Mouse (Mus musculus): ENCODE measurements at regions not wholly inside any gene's neighbourhood (a gene's known extent, or its start where the extent isn't known, plus 50 kb on each side); places are given as distances from the start of the nearest gene placed in this dataset.

DNA sequence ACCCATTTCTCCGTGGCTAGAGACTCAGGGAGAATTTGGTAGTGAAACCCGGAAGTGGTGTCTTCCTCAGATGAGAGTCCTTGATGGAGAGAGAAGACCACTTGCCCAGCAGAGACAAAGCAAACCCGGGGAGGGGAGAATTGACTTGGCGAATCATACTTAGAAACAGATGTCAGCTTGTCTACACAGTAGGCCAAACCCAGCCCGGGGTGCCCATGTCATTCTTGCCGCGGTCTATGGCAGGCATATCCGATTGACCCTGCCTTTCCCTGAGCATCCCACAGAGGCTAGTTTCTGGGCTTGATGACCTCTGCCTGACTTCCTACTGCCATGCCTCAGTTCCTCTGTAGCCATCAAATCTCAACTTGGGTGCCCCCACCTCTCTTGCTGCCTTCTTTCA, 226.4 kb upstream of the Tprg start:
- H3K27me3 ChIP-seq (replicated peaks), result 0 out of 2 replicates have a peak, but pooled peaks cover 2% of the 10 kb centered on the region
- no peaks in the 10 kb centered on the region for H3K9me3 ChIP-seq
- H3K36me3 ChIP-seq, result no peaks in the 10 kb centered on the region
- H3K4me1 ChIP-seq (replicated peaks), result peaks cover 9% of the 10 kb centered on the region
- no peak overlapping the region for H3K4me3 ChIP-seq (replicated peaks)
- WGBS, result 87% methylated on average over 8 of the region's 8 CpGs
- H3K9ac ChIP-seq, result no peak overlapping the region
- no peak for ATAC-seq
- H3K4me2 ChIP-seq (replicated peaks), result peak overlapping the region; percentile 67; the same call in 1 of the 2 replicates
- H3K27ac ChIP-seq, result no peak overlapping the region

- no peak overlapping the region for H3K9ac ChIP-seq
- 53% methylated on average over 4 of the region's 4 CpGs for WGBS
- H3K9me3 ChIP-seq, result no peaks in the 10 kb centered on the region
- H3K4me2 ChIP-seq (replicated peaks), result no peak overlapping the region
- H3K27ac ChIP-seq, result no peak overlapping the region
- H3K36me3 ChIP-seq, result no peaks in the 10 kb centered on the region
- H3K4me1 ChIP-seq (replicated peaks), result peaks cover 15% of the 10 kb centered on the region
- H3K27me3 ChIP-seq (replicated peaks), result 0 out of 2 replicates have a peak, but pooled peaks cover 2% of the 10 kb centered on the region
- ATAC-seq, result no peak
- no peak overlapping the region for H3K4me3 ChIP-seq (replicated peaks)
Measured at GRCm38 (mm10) chr16:25061631-25062030, 225.0 kb upstream of the Tprg start.

DNA sequence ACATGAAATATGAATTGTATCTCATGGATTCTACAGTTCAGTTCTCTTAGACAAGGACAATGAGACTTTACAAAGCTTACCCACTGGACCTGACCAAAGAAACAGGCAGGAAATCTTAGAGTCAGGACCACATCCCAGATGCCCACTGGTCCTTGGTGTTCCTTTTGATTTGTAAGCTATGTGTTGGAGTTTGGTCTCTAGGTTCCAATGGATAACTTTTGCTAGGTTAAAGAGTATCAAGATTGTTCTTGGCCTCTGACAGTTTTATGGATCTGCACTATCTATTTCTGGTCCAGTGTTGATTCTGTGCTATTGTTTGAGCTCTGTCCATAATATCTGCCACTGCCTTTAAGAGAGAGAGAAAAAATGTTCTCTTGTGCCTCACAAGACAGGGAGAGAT, 222.6 kb upstream of the Tprg start:
- no peak for ATAC-seq
- no peak overlapping the region for H3K4me2 ChIP-seq (replicated peaks)
- H3K4me3 ChIP-seq (replicated peaks), result no peak overlapping the region
- no peaks in the 10 kb centered on the region for H3K9me3 ChIP-seq
- H3K27ac ChIP-seq, result no peak overlapping the region
- H3K9ac ChIP-seq, result no peak overlapping the region
- H3K27me3 ChIP-seq (replicated peaks), result 0 out of 2 replicates have a peak, but pooled peaks cover 2% of the 10 kb centered on the region
- no peaks in the 10 kb centered on the region for H3K36me3 ChIP-seq
- H3K4me1 ChIP-seq (replicated peaks), result peaks cover 12% of the 10 kb centered on the region

DNA sequence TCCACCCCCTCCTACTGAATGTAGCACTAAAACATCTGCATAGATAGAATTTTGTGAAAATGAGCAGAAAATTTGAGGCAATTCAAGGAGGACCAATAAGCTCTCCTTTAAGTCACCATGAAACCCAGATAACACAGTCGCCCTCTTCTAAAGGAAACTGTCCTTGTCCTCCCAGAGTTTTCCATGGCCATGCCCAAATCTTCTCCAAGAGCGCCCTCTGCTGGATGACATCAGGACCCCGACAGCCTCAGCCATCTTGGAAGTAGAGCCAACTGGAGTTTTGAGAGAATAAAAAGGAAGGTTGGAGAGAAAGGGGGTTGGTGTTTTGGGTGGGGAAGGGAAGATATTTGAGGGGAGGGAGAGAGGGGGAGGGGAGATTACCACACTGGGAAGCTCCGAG, 222.1 kb upstream of the Tprg start:
- ATAC-seq, result no peak
- H3K4me3 ChIP-seq (replicated peaks), result no peak overlapping the region
- no peaks in the 10 kb centered on the region for H3K36me3 ChIP-seq
- 12% methylated on average over 4 of the region's 4 CpGs for WGBS
- peaks cover 12% of the 10 kb centered on the region for H3K4me1 ChIP-seq (replicated peaks)
- no peak overlapping the region for H3K27ac ChIP-seq
- H3K27me3 ChIP-seq (replicated peaks), result 0 out of 2 replicates have a peak, but pooled peaks cover 2% of the 10 kb centered on the region
- no peak overlapping the region for H3K4me2 ChIP-seq (replicated peaks)
- H3K9me3 ChIP-seq, result no peaks in the 10 kb centered on the region
- no peak overlapping the region for H3K9ac ChIP-seq

DNA sequence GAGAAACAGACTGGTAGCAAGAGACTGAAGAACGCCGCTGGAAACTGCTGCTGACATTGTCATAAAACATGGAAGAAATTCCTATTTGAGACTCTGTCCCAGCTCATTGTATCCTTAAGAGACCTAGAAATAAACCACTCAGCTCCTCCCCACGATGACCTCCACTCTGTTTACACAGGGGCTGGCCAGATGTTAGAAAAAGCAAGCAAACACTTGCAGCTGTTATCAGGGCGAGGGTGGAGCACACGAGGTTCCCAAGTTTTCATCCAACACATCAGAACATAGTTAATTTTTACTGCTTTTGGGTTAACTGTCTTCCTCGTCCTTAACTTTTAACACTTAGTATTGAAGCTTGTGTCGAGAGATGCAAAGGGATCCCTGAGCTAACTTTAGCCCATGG, 219.8 kb upstream of the Tprg start:
- Histone ChIP-seq H3K4me2 (replicated peaks) (no peak overlapping the region), H3K36me3 (no peaks in the 10 kb centered on the region), H3K9ac (no peak overlapping the region), H3K9me3 (no peaks in the 10 kb centered on the region), H3K27ac (no peak overlapping the region), H3K4me1 (replicated peaks) (peaks cover 12% of the 10 kb centered on the region), H3K27me3 (replicated peaks) (0 out of 2 replicates have a peak, but pooled peaks cover 2% of the 10 kb centered on the region), H3K4me3 (replicated peaks) (no peak overlapping the region)
- WGBS, result 23% methylated on average over 7 of the region's 7 CpGs
- peak; percentile 64 for ATAC-seq

GRCm38 (mm10) chr16:25067276-25068249, 219.1 kb upstream of the Tprg start:
- H3K9me3 ChIP-seq, result no peaks in the 10 kb centered on the region
- H3K9ac ChIP-seq, result no peak overlapping the region
- WGBS, result 44% methylated on average over 8 of the region's 8 CpGs
- peak; percentile 83 for ATAC-seq
- H3K4me2 ChIP-seq (replicated peaks), result no peak overlapping the region
- H3K36me3 ChIP-seq, result no peaks in the 10 kb centered on the region
- 0 out of 2 replicates have a peak, but pooled peaks cover 2% of the 10 kb centered on the region for H3K27me3 ChIP-seq (replicated peaks)
- no peak overlapping the region for H3K4me3 ChIP-seq (replicated peaks)
- peaks cover 12% of the 10 kb centered on the region for H3K4me1 ChIP-seq (replicated peaks)
- H3K27ac ChIP-seq, result no peak overlapping the region

- no peak for ATAC-seq
- H3K4me3 ChIP-seq (replicated peaks), result no peak overlapping the region
- H3K27me3 ChIP-seq (replicated peaks), result no peaks in the 10 kb centered on the region
Measured at GRCm38 (mm10) chr16:25080811-25081210, 205.8 kb upstream of the Tprg start.

DNA sequence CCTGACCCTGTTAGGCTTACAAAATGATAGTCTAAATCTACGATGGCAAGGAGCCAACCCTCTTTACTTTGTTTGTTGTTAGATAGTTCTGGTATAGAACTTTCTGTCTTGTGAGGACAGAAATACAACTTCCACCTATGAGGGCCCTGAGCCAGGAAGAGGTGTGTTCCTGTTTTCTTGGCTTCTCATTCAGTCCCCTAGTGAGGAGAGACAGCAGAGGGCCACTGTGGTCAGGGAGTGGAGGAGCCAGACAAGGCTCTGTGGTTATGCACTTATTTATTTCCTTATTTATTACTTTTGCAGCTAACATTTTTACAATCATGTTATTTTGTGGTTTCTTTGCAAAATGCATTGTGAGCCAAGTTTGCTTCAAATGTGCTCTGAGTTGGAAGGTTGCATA, 202.9 kb upstream of the Tprg start:
- no peak overlapping the region for H3K9ac ChIP-seq
- no peaks in the 10 kb centered on the region for H3K4me1 ChIP-seq (replicated peaks)
- 57% methylated on average over 1 of the region's 1 CpGs for WGBS
- H3K27ac ChIP-seq, result no peak overlapping the region
- no peaks in the 10 kb centered on the region for H3K9me3 ChIP-seq
- H3K4me3 ChIP-seq (replicated peaks), result no peak overlapping the region
- H3K4me2 ChIP-seq (replicated peaks), result no peak overlapping the region
- no peaks in the 10 kb centered on the region for H3K27me3 ChIP-seq (replicated peaks)
- no peak for ATAC-seq
- H3K36me3 ChIP-seq, result no peaks in the 10 kb centered on the region

More at GRCm38 (mm10) chr16:25080811-25081210, 205.8 kb upstream of the Tprg start:
- Histone ChIP-seq H3K4me1 (replicated peaks) (no peaks in the 10 kb centered on the region), H3K27ac (no peak overlapping the region), H3K36me3 (no peaks in the 10 kb centered on the region), H3K4me2 (replicated peaks) (no peak overlapping the region), H3K9me3 (no peaks in the 10 kb centered on the region), H3K9ac (no peak overlapping the region)
- 95% methylated on average over 6 of the region's 6 CpGs for WGBS

GRCm38 (mm10) chr16:25087741-25088648, 198.6 kb upstream of the Tprg start:
- Histone ChIP-seq H3K4me3 (replicated peaks) (no peak overlapping the region), H3K27ac (no peak overlapping the region), H3K27me3 (replicated peaks) (no peaks in the 10 kb centered on the region), H3K9ac (no peak overlapping the region), H3K4me1 (replicated peaks) (no peaks in the 10 kb centered on the region), H3K4me2 (replicated peaks) (no peak overlapping the region), H3K36me3 (no peaks in the 10 kb centered on the region), H3K9me3 (no peaks in the 10 kb centered on the region)
- WGBS, result 78% methylated on average over 10 of the region's 10 CpGs
- no peak for ATAC-seq

GRCm38 (mm10) chr16:25088649-25089019, 198.0 kb upstream of the Tprg start:
- H3K27me3 ChIP-seq (replicated peaks), result no peaks in the 10 kb centered on the region
- WGBS, result 95% methylated on average over 2 of the region's 2 CpGs
- no peak overlapping the region for H3K9ac ChIP-seq
- H3K27ac ChIP-seq, result no peak overlapping the region
- ATAC-seq, result no peak
- no peaks in the 10 kb centered on the region for H3K4me1 ChIP-seq (replicated peaks)
- H3K4me3 ChIP-seq (replicated peaks), result no peak overlapping the region
- no peaks in the 10 kb centered on the region for H3K9me3 ChIP-seq
- H3K36me3 ChIP-seq, result no peaks in the 10 kb centered on the region
- no peak overlapping the region for H3K4me2 ChIP-seq (replicated peaks)

GRCm38 (mm10) chr16:25104165-25104564, 182.5 kb upstream of the Tprg start:
- ATAC-seq, result no peak
- H3K4me2 ChIP-seq (replicated peaks), result no peak overlapping the region
- no peak overlapping the region for H3K9ac ChIP-seq
- no peaks in the 10 kb centered on the region for H3K4me1 ChIP-seq (replicated peaks)
- H3K27ac ChIP-seq, result no peak overlapping the region
- no peaks in the 10 kb centered on the region for H3K27me3 ChIP-seq (replicated peaks)
- 89% methylated on average over 2 of the region's 2 CpGs for WGBS
- H3K4me3 ChIP-seq (replicated peaks), result no peak overlapping the region
- H3K9me3 ChIP-seq, result no peaks in the 10 kb centered on the region
- H3K36me3 ChIP-seq, result no peaks in the 10 kb centered on the region

- Histone ChIP-seq H3K27me3 (replicated peaks) (no peaks in the 10 kb centered on the region), H3K9me3 (no peaks in the 10 kb centered on the region), H3K4me1 (replicated peaks) (no peaks in the 10 kb centered on the region), H3K4me2 (replicated peaks) (no peak overlapping the region), H3K9ac (no peak overlapping the region), H3K27ac (no peak overlapping the region), H3K36me3 (no peaks in the 10 kb centered on the region), H3K4me3 (replicated peaks) (no peak overlapping the region)
- ATAC-seq, result no peak
- 66% methylated on average over 2 of the region's 2 CpGs for WGBS
Measured at GRCm38 (mm10) chr16:25104603-25105002, 182.0 kb upstream of the Tprg start.
